Mouse (Mus musculus) hindbrain, embryonic 15.5 days (tissue): ENCODE measurements around the gene Lonp2. TPM values are rescaled to one million over a fixed set of nuclear protein-coding genes. Genes with fewer than 3 reads are reported as not detected.

Experiments used
- ATAC-seq: fragments of 200-750 bp; cut with Nextera tagmentation; 2 replicates; pipeline ENCODE4 v1.8.0; 2017; ENCODE audit warnings: low read depth, moderate number of reproducible peaks, moderate TSS enrichment; ENCODE audit not compliant: low FRiP score
- H3K27ac ChIP-seq: fragments of 300-500 bp; sonication (generic); replicated peaks from 2 replicates; pipeline ENCODE4 v1.5.1; 2015; ENCODE audit warnings: mild to moderate bottlenecking, inconsistent platforms
- H3K27me3 ChIP-seq: fragments of 300-500 bp; sonication (generic); 2 replicates; pipeline ENCODE4 v1.6.1; 2015; ENCODE audit warnings: control low read depth, inconsistent platforms
- H3K36me3 ChIP-seq: fragments of 300-500 bp; sonication (generic); 2 replicates; pipeline ENCODE4 v1.6.1; 2015; ENCODE audit warnings: control low read depth, inconsistent platforms
- H3K4me1 ChIP-seq: fragments of 300-500 bp; sonication (generic); replicated peaks from 2 replicates; pipeline ENCODE4 v1.6.1; 2015; ENCODE audit warnings: control low read depth, inconsistent platforms
- H3K4me2 ChIP-seq: fragments of 300-500 bp; sonication (generic); 2 replicates; pipeline ENCODE4 v1.6.1; 2015; ENCODE audit warnings: moderate library complexity, mild to moderate bottlenecking, inconsistent platforms
- H3K4me3 ChIP-seq: fragments of 300-500 bp; sonication (generic); 2 replicates; pipeline ENCODE4 v1.5.1; 2015; ENCODE audit warnings: mild to moderate bottlenecking, inconsistent platforms
- H3K9ac ChIP-seq: fragments of 300-500 bp; sonication (generic); 2 replicates; pipeline ENCODE4 v1.6.1; 2015; ENCODE audit warnings: inconsistent platforms
- H3K9me3 ChIP-seq: fragments of 300-500 bp; sonication (generic); 2 replicates; pipeline ENCODE4 v1.6.1; 2016; ENCODE audit warnings: control low read depth, inconsistent platforms
- WGBS: fragments of 180-500 bp; shearing (Covaris S2); methylation state at CpG from one replicate; pipeline ENCODE4 v1.1.7; 2015; 5-methylcytosine and 5-hydroxymethylcytosine counted together
- microRNA-seq: library from miRNA; unstranded; fragments of <30 nt; microRNA quantifications from one replicate; pipeline ENCODE4, GENCODE M21; 2016
- polyA plus RNA-seq: library from polyadenylated mRNA; unstranded; fragments of >200 nt; fragmentation: Nextera tagmentation; extraction: Ambion mirVana; gene quantifications from 2 replicates; pipeline ENCODE4 v1.2.1, GENCODE M21; 2015

Gene Lonp2
- polyA plus RNA-seq, 1 experiment from 2014 or later: 88.9 TPM

- Histone ChIP-seq H3K27ac (no peak overlapping the region), H3K4me2 (no peak overlapping the region), H3K9ac (no peak overlapping the region), H3K9me3 (no peaks in the 10 kb centered on the region), H3K4me1 (no peaks in the 10 kb centered on the region), H3K27me3 (no peaks in the 10 kb centered on the region), H3K4me3 (no peak overlapping the region), H3K36me3 (no peaks in the 10 kb centered on the region)
- WGBS: 87% methylated on average over 10 of the region's 10 CpGs
- no peak for ATAC-seq
Observed at GRCm38 (mm10) chr8:86765155-86765554, 141.3 kb downstream of the Lonp2 start.

GRCm38 (mm10) chr8:86765669-86766068 is 141.8 kb downstream of the Lonp2 start:
- no peak overlapping the region for H3K9ac ChIP-seq
- no peaks in the 10 kb centered on the region for H3K9me3 ChIP-seq
- no peaks in the 10 kb centered on the region for H3K36me3 ChIP-seq
- no peak for ATAC-seq
- H3K27ac ChIP-seq: no peak overlapping the region
- H3K4me3 ChIP-seq: no peak overlapping the region
- no peaks in the 10 kb centered on the region for H3K4me1 ChIP-seq
- no peak overlapping the region for H3K4me2 ChIP-seq
- H3K27me3 ChIP-seq: no peaks in the 10 kb centered on the region
- 94% methylated on average over 8 of the region's 8 CpGs for WGBS

- Histone ChIP-seq H3K27me3 (no peaks in the 10 kb centered on the region), H3K9ac (no peak overlapping the region), H3K4me1 (no peaks in the 10 kb centered on the region), H3K4me3 (no peak overlapping the region), H3K27ac (no peak overlapping the region), H3K36me3 (no peaks in the 10 kb centered on the region), H3K4me2 (no peak overlapping the region), H3K9me3 (no peaks in the 10 kb centered on the region)
- WGBS: 87% methylated on average over 9 of the region's 9 CpGs
- ATAC-seq: no peak
Observed at GRCm38 (mm10) chr8:86766548-86767211, 142.8 kb downstream of the Lonp2 start.

- no peak overlapping the region for H3K9ac ChIP-seq
- no peaks in the 10 kb centered on the region for H3K4me1 ChIP-seq
- no peak overlapping the region for H3K27ac ChIP-seq
- no peak for ATAC-seq
- no peaks in the 10 kb centered on the region for H3K36me3 ChIP-seq
- no peak overlapping the region for H3K4me2 ChIP-seq
- H3K4me3 ChIP-seq: no peak overlapping the region
- no peaks in the 10 kb centered on the region for H3K9me3 ChIP-seq
- 78% methylated on average over 5 of the region's 5 CpGs for WGBS
- no peaks in the 10 kb centered on the region for H3K27me3 ChIP-seq
Observed at GRCm38 (mm10) chr8:86768499-86768898, 144.7 kb downstream of the Lonp2 start.

GRCm38 (mm10) chr8:86769945-86770715 is 146.3 kb downstream of the Lonp2 start:
- Histone ChIP-seq H3K27ac (no peak overlapping the region), H3K9me3 (no peaks in the 10 kb centered on the region), H3K27me3 (no peaks in the 10 kb centered on the region), H3K4me3 (no peak overlapping the region), H3K36me3 (no peaks in the 10 kb centered on the region), H3K4me2 (no peak overlapping the region), H3K4me1 (no peaks in the 10 kb centered on the region), H3K9ac (no peak overlapping the region)
- whole genome bisulfite sequencing: 87% methylated on average over 1 of the region's 1 CpGs
- no peak for ATAC-seq

Small RNA genes lying within 50 kb of the gene (microRNA-seq; reads per million reads assigned to microRNA genes)
- gene Gm44348: not detected

Other genes with a start within 250 kb of the Lonp2 start
- gene Abcc12, start 43.4 kb upstream of the Lonp2 start, polyA plus RNA-seq: 0.05 and 0.23 TPM in 2 replicates
- gene Gm10638, start 121.7 kb downstream of the Lonp2 start, polyA plus RNA-seq: 6.0 and 7.2 TPM in 2 replicates
- gene Siah1a, start 121.9 kb downstream of the Lonp2 start, polyA plus RNA-seq: 69.3 and 74.0 TPM in 2 replicates